Mouse (Mus musculus) kidney, postnatal 0 days (tissue): ENCODE results near the gene Atp2a3. TPM values are rescaled to one million over a fixed set of nuclear protein-coding genes. Genes with fewer than 3 reads are reported as not detected.

ENCODE experiments used
- ATAC-seq: fragments of 200-750 bp; cut with Nextera tagmentation; replicated peaks from 2 replicates; pipeline ENCODE4 v1.8.0; 2017; ENCODE audit warnings: low read depth, moderate number of reproducible peaks, moderate TSS enrichment, moderate library complexity; ENCODE audit not compliant: low FRiP score
- DNase-seq: peaks from one replicate; pipeline ENCODE4 v3.0.0-alpha.2; 2016; ENCODE audit warnings: low spot score
- H3K27ac ChIP-seq: fragments of 300-500 bp; sonication (generic); 2 replicates; pipeline ENCODE4 v1.5.1; 2014; ENCODE audit warnings: mild to moderate bottlenecking
- H3K27me3 ChIP-seq: fragments of 300-500 bp; sonication (generic); 2 replicates; pipeline ENCODE4 v1.6.1; 2014; ENCODE audit warnings: low read length, mixed read lengths; ENCODE audit not compliant: insufficient read depth
- H3K36me3 ChIP-seq: fragments of 300-500 bp; sonication (generic); 2 replicates; pipeline ENCODE4 v1.6.1; 2014; ENCODE audit warnings: low read length, mixed read lengths; ENCODE audit not compliant: insufficient read depth
- H3K4me1 ChIP-seq: fragments of 300-500 bp; sonication (generic); replicated peaks from 2 replicates; pipeline ENCODE4 v1.6.1; 2014; ENCODE audit warnings: antibody characterized with exemption, low read length, mixed read lengths; ENCODE audit not compliant: insufficient read depth
- H3K4me2 ChIP-seq: fragments of 300-500 bp; sonication (generic); 2 replicates; pipeline ENCODE4 v1.6.1; 2014; ENCODE audit warnings: mild to moderate bottlenecking, low read length, moderate library complexity, mixed read lengths
- H3K4me3 ChIP-seq: fragments of 300-500 bp; sonication (generic); replicated peaks from 2 replicates; pipeline ENCODE4 v1.5.1; 2014; ENCODE audit warnings: low read depth, low read length
- H3K9ac ChIP-seq: fragments of 300-500 bp; sonication (generic); 2 replicates; pipeline ENCODE4 v1.6.1; 2014; ENCODE audit warnings: low read depth, low read length
- H3K9me3 ChIP-seq: fragments of 300-500 bp; sonication (generic); replicated peaks from 2 replicates; pipeline ENCODE4 v1.6.1; 2016; ENCODE audit warnings: low read length, inconsistent platforms, mixed read lengths
- CTCF ChIP-seq: IDR thresholded peaks from 2 replicates; pipeline ENCODE4 v1.5.1; 2016; ENCODE audit warnings: antibody characterized with exemption, low read depth, mild to moderate bottlenecking, moderate library complexity
- WGBS: fragments of 180-500 bp; shearing (Covaris S2); extraction: QIAGEN DNeasy Blood & Tissue Kit; methylation state at CpG from one replicate; pipeline ENCODE4 v1.1.7; 2014; 5-methylcytosine and 5-hydroxymethylcytosine counted together
- polyA plus RNA-seq: library from polyadenylated mRNA; unstranded; fragments of >200 nt; fragmentation: Nextera tagmentation; extraction: Ambion mirVana; gene quantifications from 2 replicates; pipeline ENCODE4 v1.2.1, GENCODE M21; 2015

Gene Atp2a3
- polyA plus RNA-seq, 1 experiment from 2014 or later = 9.9 TPM

- TF ChIP-seq CTCF = no peak
- Histone ChIP-seq H3K4me2 (no peak overlapping the region), H3K27me3 (no peaks in the 10 kb centered on the region), H3K4me1 (peaks cover 20% of the 10 kb centered on the region), H3K27ac (no peak overlapping the region), H3K4me3 (no peak overlapping the region), H3K9me3 (no peaks in the 10 kb centered on the region), H3K36me3 (no peaks in the 10 kb centered on the region), H3K9ac (no peak overlapping the region)
- WGBS = 86% methylated on average over 2 of the region's 2 CpGs
- ATAC-seq (no peak), DNase-seq (no peak)
Measured at GRCm38 (mm10) chr11:72996781-72997180, 35.8 kb downstream of the Atp2a3 start.

GRCm38 (mm10) chr11:72997529-72998326, 36.8 kb downstream of the Atp2a3 start:
- TF ChIP-seq CTCF = no peak
- no peaks in the 10 kb centered on the region for H3K27me3 ChIP-seq

DNA sequence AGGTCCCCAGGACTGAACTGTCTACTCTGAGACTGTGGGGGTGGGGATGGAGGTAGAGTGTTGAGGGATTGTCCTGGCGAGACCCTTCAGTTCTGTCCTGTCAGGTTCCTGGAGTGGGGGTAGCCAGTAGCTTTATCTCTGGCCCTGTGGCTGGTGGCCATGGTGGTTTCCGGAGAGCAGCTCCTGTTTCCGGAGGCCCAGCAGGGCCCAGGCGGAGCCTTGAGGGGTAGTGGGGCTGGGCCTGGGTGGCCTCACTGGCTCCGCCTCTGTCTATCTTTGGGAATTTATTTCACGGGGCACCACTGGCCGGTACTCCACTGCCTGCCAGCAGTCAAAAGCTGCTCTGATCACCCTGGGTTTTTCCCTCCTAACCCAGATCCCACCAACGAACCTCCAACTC, 37.8 kb downstream of the Atp2a3 start, which contains the start of gene P2rx1:
Gene P2rx1, plus strand, starts transcription at position 333 of the 400 bp plus-strand sequence.
- TF ChIP-seq CTCF = no peak
- no peak within 1 kb of the TSS for H3K27ac ChIP-seq
- no peak for ATAC-seq
- H3K9ac ChIP-seq = no peak within 1 kb of the TSS
- no peak within 1 kb of the TSS for H3K4me3 ChIP-seq
- WGBS = 32% methylated on average over 8 of the region's 8 CpGs
- no peak within 1 kb of the TSS for H3K4me2 ChIP-seq
- no peaks in the 10 kb centered on the region for H3K9me3 ChIP-seq
- peaks cover 16% of the 10 kb centered on the region for H3K4me1 ChIP-seq
- no peaks in the 10 kb centered on the region for H3K27me3 ChIP-seq
- DNase-seq = peak; percentile 40
- no peaks in the 10 kb centered on the region for H3K36me3 ChIP-seq

More at GRCm38 (mm10) chr11:72997529-72998326, 36.8 kb downstream of the Atp2a3 start:
- Histone ChIP-seq H3K9ac (no peak overlapping the region), H3K4me2 (no peak overlapping the region), H3K9me3 (no peaks in the 10 kb centered on the region), H3K36me3 (no peaks in the 10 kb centered on the region), H3K4me3 (no peak overlapping the region), H3K4me1 (peaks cover 16% of the 10 kb centered on the region), H3K27ac (no peak overlapping the region)
- 67% methylated on average over 13 of the region's 13 CpGs for WGBS
- ATAC-seq = 0 out of 2 replicates have a peak, but pooled peaks have one; percentile 9
- DNase-seq = no peak

- Histone ChIP-seq H3K9ac (no peak overlapping the region), H3K4me2 (no peak overlapping the region), H3K4me1 (peaks cover 16% of the 10 kb centered on the region), H3K36me3 (no peaks in the 10 kb centered on the region), H3K27me3 (no peaks in the 10 kb centered on the region), H3K27ac (no peak overlapping the region), H3K9me3 (no peaks in the 10 kb centered on the region), H3K4me3 (no peak overlapping the region)
- DNase-seq (peak; percentile 90), ATAC-seq (peak; percentile 59)
- TF ChIP-seq CTCF = peak; percentile 94
- 12% methylated on average over 6 of the region's 6 CpGs for WGBS
Measured at GRCm38 (mm10) chr11:73001029-73001428, 40.1 kb downstream of the Atp2a3 start.

- Histone ChIP-seq H3K27ac (no peak overlapping the region), H3K4me2 (no peak overlapping the region), H3K27me3 (no peaks in the 10 kb centered on the region), H3K4me3 (no peak overlapping the region), H3K9ac (no peak overlapping the region), H3K9me3 (no peaks in the 10 kb centered on the region), H3K36me3 (no peaks in the 10 kb centered on the region), H3K4me1 (no peaks in the 10 kb centered on the region)
- ATAC-seq (no peak), DNase-seq (peak; percentile 93)
- TF ChIP-seq CTCF = peak; percentile 92
- WGBS = 2% methylated on average over 2 of the region's 2 CpGs
Measured at GRCm38 (mm10) chr11:73006377-73006776, 45.4 kb downstream of the Atp2a3 start.

- H3K4me1 ChIP-seq = no peaks in the 10 kb centered on the region
- H3K4me3 ChIP-seq = no peak overlapping the region
- TF ChIP-seq CTCF = no peak
- H3K36me3 ChIP-seq = no peaks in the 10 kb centered on the region
- DNase-seq = no peak
- no peak overlapping the region for H3K9ac ChIP-seq
- WGBS = 78% methylated on average over 3 of the region's 3 CpGs
- ATAC-seq = no peak
- H3K9me3 ChIP-seq = no peaks in the 10 kb centered on the region
- no peak overlapping the region for H3K27ac ChIP-seq
- no peaks in the 10 kb centered on the region for H3K27me3 ChIP-seq
- H3K4me2 ChIP-seq = no peak overlapping the region
Measured at GRCm38 (mm10) chr11:73007113-73007512, 46.1 kb downstream of the Atp2a3 start.
